Mouse (Mus musculus) hindbrain, embryonic 10.5 days (tissue): ENCODE measurements around the gene Faap20. TPM values are rescaled to one million over a fixed set of nuclear protein-coding genes. Genes with fewer than 3 reads are reported as not detected.

Experiments
- DNase-seq: peaks from one replicate; pipeline ENCODE4 v3.0.0-alpha.2; 2017; ENCODE audit warnings: low spot score
- H3K27ac ChIP-seq: fragments of 300-500 bp; sonication (generic); 2 replicates; pipeline ENCODE4 v1.5.1; 2016; ENCODE audit warnings: mild to moderate bottlenecking, moderate library complexity
- H3K27me3 ChIP-seq: fragments of 300-500 bp; sonication (generic); 2 replicates; pipeline ENCODE4 v1.6.1; 2016; ENCODE audit warnings: mild to moderate bottlenecking; ENCODE audit not compliant: poor library complexity, insufficient read depth, severe bottlenecking
- H3K36me3 ChIP-seq: fragments of 300-500 bp; sonication (generic); 2 replicates; pipeline ENCODE4 v1.6.1; 2016; ENCODE audit warnings: mild to moderate bottlenecking, moderate library complexity
- H3K4me1 ChIP-seq: fragments of 300-500 bp; sonication (generic); replicated peaks from 2 replicates; pipeline ENCODE4 v1.6.1; 2016; ENCODE audit warnings: mild to moderate bottlenecking
- H3K4me3 ChIP-seq: fragments of 300-500 bp; sonication (generic); 2 replicates; pipeline ENCODE4 v1.5.1; 2016; ENCODE audit warnings: mild to moderate bottlenecking, moderate library complexity
- H3K9me3 ChIP-seq: fragments of 300-500 bp; sonication (generic); 2 replicates; pipeline ENCODE4 v1.6.1; 2016; ENCODE audit warnings: mild to moderate bottlenecking, moderate library complexity
- WGBS: fragments of 180-500 bp; shearing (Covaris S2); methylation state at CpG from one replicate; pipeline ENCODE4 v1.1.7; 2016; 5-methylcytosine and 5-hydroxymethylcytosine counted together
- polyA plus RNA-seq: library from polyadenylated mRNA; unstranded; fragments of >200 nt; fragmentation: Nextera tagmentation; extraction: Ambion mirVana; gene quantifications from 2 replicates; pipeline ENCODE4 v1.2.1, GENCODE M21; 2016

The Faap20 gene
- polyA plus RNA-seq, 1 experiment from 2014 or later = 118 TPM

GRCm38 (mm10) chr4:155301965-155302364 is 52.4 kb downstream of the Faap20 start:
- no peaks in the 10 kb centered on the region for H3K9me3 ChIP-seq
- peaks cover 42% of the 10 kb centered on the region for H3K4me1 ChIP-seq
- no peaks in the 10 kb centered on the region for H3K36me3 ChIP-seq
- H3K27ac ChIP-seq = 0 out of 2 replicates have a peak overlapping the region, but pooled peaks have one; percentile 23
- no peak overlapping the region for H3K4me3 ChIP-seq
- DNase-seq = no peak
- whole genome bisulfite sequencing = 69% methylated on average over 4 of the region's 4 CpGs
- no peaks in the 10 kb centered on the region for H3K27me3 ChIP-seq

- Histone ChIP-seq H3K27ac (no peak overlapping the region), H3K27me3 (peaks cover 10% of the 10 kb centered on the region; the same call in 1 of the 2 replicates), H3K9me3 (no peaks in the 10 kb centered on the region), H3K4me3 (no peak overlapping the region), H3K36me3 (no peaks in the 10 kb centered on the region), H3K4me1 (peaks cover 57% of the 10 kb centered on the region)
- WGBS = 89% methylated on average over 7 of the region's 7 CpGs
- DNase-seq = no peak
These were observed 55.0 kb downstream of the Faap20 start for GRCm38 (mm10) chr4:155304508-155305096.

- Histone ChIP-seq H3K4me3 (no peak overlapping the region), H3K4me1 (peaks cover 50% of the 10 kb centered on the region), H3K27me3 (peaks cover 10% of the 10 kb centered on the region; the same call in 1 of the 2 replicates), H3K36me3 (no peaks in the 10 kb centered on the region), H3K27ac (no peak overlapping the region), H3K9me3 (no peaks in the 10 kb centered on the region)
- DNase-seq = no peak
- 71% methylated on average over 8 of the region's 8 CpGs for WGBS
These were observed 56.0 kb downstream of the Faap20 start for GRCm38 (mm10) chr4:155305531-155306031.

Other genes starting within 250 kb of the Faap20 start
- 2.1 and 2.6 TPM in 2 replicates for gene Plch2, start 193.0 kb upstream of the Faap20 start, polyA plus RNA-seq
- gene Pex10, start 182.8 kb upstream of the Faap20 start, polyA plus RNA-seq = 19.9 and 21.4 TPM in 2 replicates
- gene Rer1, start 163.4 kb upstream of the Faap20 start, polyA plus RNA-seq = 138 and 144 TPM in 2 replicates
- 4.4 and 6.0 TPM in 2 replicates for gene Morn1, start 163.2 kb upstream of the Faap20 start, polyA plus RNA-seq
- gene Ski, start 27.2 kb upstream of the Faap20 start, polyA plus RNA-seq = 9.3 and 10.1 TPM in 2 replicates
- gene Prkcz, start 111.6 kb downstream of the Faap20 start, polyA plus RNA-seq = 14.9 and 19.3 TPM in 2 replicates
- gene Gabrd, start 148.3 kb downstream of the Faap20 start, polyA plus RNA-seq = not detected in 2 replicates
- gene Cfap74, start 159.4 kb downstream of the Faap20 start, polyA plus RNA-seq = 6.7 and 7.4 TPM in 2 replicates
- 0.22 TPM in 1 of 2 replicates, not detected in the other for gene Tmem52, start 219.3 kb downstream of the Faap20 start, polyA plus RNA-seq
- 633 and 670 TPM in 2 replicates for gene Gnb1, start 241.6 kb downstream of the Faap20 start, polyA plus RNA-seq